Mouse (Mus musculus) forebrain, embryonic 11.5 days (tissue): ENCODE results near the gene Gm20388. TPM values are rescaled to one million over a fixed set of nuclear protein-coding genes. Genes with fewer than 3 reads are reported as not detected.

Experiments used
- ATAC-seq: fragments of 200-750 bp; cut with Nextera tagmentation; replicated peaks from 2 replicates; pipeline ENCODE4 v1.8.0; 2017; ENCODE audit warnings: moderate TSS enrichment; ENCODE audit not compliant: low FRiP score
- DNase-seq: peaks from one replicate; pipeline ENCODE4 v3.0.0-alpha.2; 2017; ENCODE audit warnings: low spot score
- H3K27ac ChIP-seq: fragments of 300-500 bp; sonication (generic); 2 replicates; pipeline ENCODE4 v1.5.1; 2014; ENCODE audit warnings: low read depth, low read length
- H3K27me3 ChIP-seq: fragments of 300-500 bp; sonication (generic); 2 replicates; pipeline ENCODE4 v1.6.1; 2014; ENCODE audit warnings: mild to moderate bottlenecking, low read length, mixed read lengths; ENCODE audit not compliant: control insufficient read depth, insufficient read depth
- H3K36me3 ChIP-seq: fragments of 300-500 bp; sonication (generic); 2 replicates; pipeline ENCODE4 v1.6.1; 2014; ENCODE audit warnings: mild to moderate bottlenecking, low read length, moderate library complexity, mixed read lengths; ENCODE audit not compliant: control insufficient read depth, insufficient read depth
- H3K4me1 ChIP-seq: fragments of 300-500 bp; sonication (generic); replicated peaks from 2 replicates; pipeline ENCODE4 v1.6.1; 2014; ENCODE audit warnings: low read length, mixed read lengths; ENCODE audit not compliant: control insufficient read depth, insufficient read depth
- H3K4me2 ChIP-seq: fragments of 300-500 bp; sonication (generic); 2 replicates; pipeline ENCODE4 v1.6.1; 2014; ENCODE audit warnings: low read depth, mild to moderate bottlenecking, low read length, moderate library complexity, mixed read lengths; ENCODE audit not compliant: severe bottlenecking
- H3K4me3 ChIP-seq: fragments of 300-500 bp; sonication (generic); 2 replicates; pipeline ENCODE4 v1.5.1; 2014; ENCODE audit warnings: low read depth, low read length
- H3K9ac ChIP-seq: fragments of 300-500 bp; sonication (generic); 2 replicates; pipeline ENCODE4 v1.6.1; 2014; ENCODE audit warnings: low read length
- H3K9me3 ChIP-seq: fragments of 300-500 bp; sonication (generic); 2 replicates; pipeline ENCODE4 v1.6.1; 2016; ENCODE audit warnings: low read length, mixed read lengths; ENCODE audit not compliant: control insufficient read depth
- WGBS: fragments of 180-500 bp; shearing (Covaris S2); extraction: QIAGEN DNeasy Blood & Tissue Kit; methylation state at CpG from one replicate; pipeline ENCODE4 v1.1.7; 2014; 5-methylcytosine and 5-hydroxymethylcytosine counted together
- polyA plus RNA-seq: library from polyadenylated mRNA; unstranded; fragments of >200 nt; fragmentation: Nextera tagmentation; extraction: Ambion mirVana; gene quantifications from 2 replicates; pipeline ENCODE4 v1.2.1, GENCODE M21; 2014

Gm20388 gene
- polyA plus RNA-seq, 1 experiment from 2014 or later = not detected

DNA sequence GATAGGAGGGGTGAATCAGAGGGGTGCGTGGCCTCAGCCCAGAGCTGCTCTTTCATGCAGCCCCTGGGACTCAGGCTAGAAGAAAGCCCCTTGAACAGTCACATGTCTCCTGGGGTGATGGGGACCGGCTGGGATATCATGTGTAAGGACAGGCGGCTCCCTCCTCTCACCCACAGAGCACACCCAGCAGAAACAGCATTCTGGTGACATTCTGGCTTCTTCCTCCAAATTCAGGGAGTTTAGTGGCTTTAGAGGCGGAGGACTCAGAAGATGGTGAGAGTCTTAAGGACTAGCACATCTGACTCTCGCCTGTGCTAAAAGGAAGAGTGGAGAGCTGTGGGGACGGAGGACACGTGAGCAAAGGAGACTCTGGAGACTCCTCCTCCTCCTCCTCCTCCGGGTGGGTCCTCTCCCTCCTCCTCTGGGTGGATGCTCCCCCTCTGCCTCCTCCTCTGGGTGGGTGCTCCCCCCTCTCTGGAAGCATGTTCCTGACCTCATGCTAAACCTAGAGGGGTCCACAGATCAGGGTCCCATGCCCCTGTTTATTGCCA is 1265.0 kb downstream of the Gm20388 start:
- 65% methylated on average over 8 of the region's 8 CpGs for WGBS
- peaks cover 3% of the 10 kb centered on the region; the same call in 1 of the 2 replicates for H3K4me1 ChIP-seq

DNA sequence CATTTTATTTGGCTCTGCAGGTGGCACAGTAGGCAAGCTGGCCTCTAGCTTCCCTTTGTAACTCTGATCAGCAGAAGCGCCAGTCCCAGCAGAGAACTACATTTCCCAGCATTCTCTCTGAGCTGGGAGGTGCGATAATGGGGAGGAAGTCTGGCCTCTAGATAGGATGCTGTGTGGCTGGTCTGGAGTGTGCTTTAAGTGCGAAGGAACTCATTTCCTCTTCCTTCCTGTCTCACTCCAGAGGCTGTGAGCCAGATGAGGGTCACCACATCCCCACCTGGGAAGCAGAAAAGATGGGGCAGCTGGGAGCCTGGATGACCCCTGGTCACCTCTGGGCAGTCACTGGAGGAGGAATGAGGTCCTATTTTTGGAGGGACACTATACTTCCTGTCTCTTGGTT is 1265.7 kb downstream of the Gm20388 start:
- no peak overlapping the region for H3K9ac ChIP-seq
- no peaks in the 10 kb centered on the region for H3K27me3 ChIP-seq
- ATAC-seq (peak; percentile 23; the same call in 1 of the 2 replicates), DNase-seq (no peak)
- no peaks in the 10 kb centered on the region for H3K36me3 ChIP-seq
- H3K4me1 ChIP-seq = peaks cover 5% of the 10 kb centered on the region; the same call in 1 of the 2 replicates
- H3K4me3 ChIP-seq = no peak overlapping the region
- 25% methylated on average over 3 of the region's 3 CpGs for WGBS
- H3K27ac ChIP-seq = no peak overlapping the region
- H3K9me3 ChIP-seq = no peaks in the 10 kb centered on the region
- H3K4me2 ChIP-seq = no peak overlapping the region

More for the DNA sequence above, 1265.0 kb downstream of the Gm20388 start:
- Histone ChIP-seq H3K27me3 (no peaks in the 10 kb centered on the region), H3K4me2 (no peak overlapping the region), H3K36me3 (no peaks in the 10 kb centered on the region), H3K4me3 (no peak overlapping the region), H3K27ac (no peak overlapping the region), H3K9ac (no peak overlapping the region), H3K9me3 (no peaks in the 10 kb centered on the region)
- DNase-seq (no peak), ATAC-seq (0 out of 2 replicates have a peak, but pooled peaks have one; percentile 34)

DNA sequence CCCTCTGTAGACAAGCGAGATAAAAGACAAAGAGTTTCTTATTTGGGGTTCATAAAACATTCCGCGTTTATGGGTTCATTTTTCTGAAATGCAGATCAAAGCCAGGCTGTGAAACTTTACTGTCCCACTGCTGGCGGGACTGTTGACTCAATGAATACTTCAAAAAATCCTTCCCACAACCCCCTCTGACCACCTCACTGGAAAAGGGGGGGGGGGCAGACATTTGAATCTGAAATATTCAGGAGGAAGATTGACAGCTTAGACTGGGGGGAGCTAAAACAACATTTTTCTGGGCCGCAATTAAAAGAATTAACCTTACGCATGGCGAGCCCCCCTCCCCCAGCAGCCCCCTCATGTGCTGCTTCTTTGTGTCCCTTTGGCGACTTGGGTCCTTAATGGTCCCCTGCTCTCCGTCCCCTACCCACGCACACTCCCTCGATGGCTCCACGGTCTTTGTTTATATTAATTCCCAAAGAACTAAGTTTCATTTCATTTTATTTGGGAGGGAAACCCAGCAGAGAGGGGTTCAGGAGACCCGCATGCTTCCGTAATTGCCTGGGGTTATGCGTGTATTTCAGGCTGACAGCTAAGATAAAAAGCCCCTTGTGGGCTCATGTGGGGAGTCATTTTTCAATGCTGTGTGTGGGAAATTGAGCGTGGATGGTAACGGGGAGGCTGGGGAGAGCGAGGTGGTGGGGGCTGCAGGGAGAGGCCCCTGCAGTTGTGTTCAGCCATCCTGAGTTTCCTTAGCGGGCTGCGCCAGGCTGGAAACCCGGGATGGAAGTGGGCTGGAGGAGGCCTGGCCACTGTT is 1270.0 kb downstream of the Gm20388 start:
- Histone ChIP-seq H3K4me1 (peaks cover 5% of the 10 kb centered on the region; the same call in 1 of the 2 replicates), H3K36me3 (no peaks in the 10 kb centered on the region), H3K27me3 (no peaks in the 10 kb centered on the region), H3K4me3 (no peak overlapping the region), H3K9me3 (no peaks in the 10 kb centered on the region), H3K9ac (peak overlapping the region; percentile 24), H3K27ac (peak overlapping the region; percentile 31; the same call in 1 of the 2 replicates), H3K4me2 (peak overlapping the region; percentile 24)
- ATAC-seq = peak; percentile 67
- peak; percentile 58 for DNase-seq
- 30% methylated on average over 21 of the region's 21 CpGs for WGBS

DNA sequence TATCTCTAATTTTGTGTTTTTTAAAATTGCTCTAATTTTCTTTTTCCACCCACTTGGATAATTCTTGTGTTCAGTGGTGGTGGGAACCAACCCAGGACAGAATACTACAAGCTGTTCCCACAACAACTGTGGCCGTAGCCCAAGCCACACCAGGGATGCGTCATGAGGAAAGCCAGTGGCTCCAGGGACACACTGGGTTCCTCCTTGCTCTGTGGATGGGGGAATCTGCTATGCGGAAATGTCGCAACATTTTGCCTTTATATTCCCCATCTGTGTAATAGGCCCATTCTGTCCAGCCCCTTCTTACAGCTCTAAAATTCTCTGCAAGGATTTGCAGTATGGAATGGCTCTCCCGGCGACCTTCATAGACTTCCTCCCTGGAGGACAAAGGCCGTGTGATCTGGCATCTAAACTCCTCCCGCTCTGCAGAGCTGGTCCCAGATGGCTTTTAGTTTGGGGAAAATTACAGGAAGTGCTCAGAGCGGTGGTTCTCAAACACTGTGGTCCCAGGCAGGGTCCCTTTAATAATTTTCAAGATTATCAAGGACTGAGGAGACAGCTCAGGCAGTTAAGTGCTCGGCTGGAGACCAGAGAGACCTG is 1270.7 kb downstream of the Gm20388 start:
- DNase-seq = no peak
- H3K27me3 ChIP-seq = no peaks in the 10 kb centered on the region
- H3K4me2 ChIP-seq = no peak overlapping the region; the same call in 1 of the 2 replicates
- no peaks in the 10 kb centered on the region for H3K36me3 ChIP-seq
- H3K9ac ChIP-seq = no peak overlapping the region
- WGBS = 79% methylated on average over 10 of the region's 10 CpGs
- ATAC-seq = peak; percentile 18; the same call in 1 of the 2 replicates
- no peaks in the 10 kb centered on the region for H3K9me3 ChIP-seq
- peaks cover 5% of the 10 kb centered on the region; the same call in 1 of the 2 replicates for H3K4me1 ChIP-seq
- no peak overlapping the region for H3K27ac ChIP-seq
- no peak overlapping the region for H3K4me3 ChIP-seq

DNA sequence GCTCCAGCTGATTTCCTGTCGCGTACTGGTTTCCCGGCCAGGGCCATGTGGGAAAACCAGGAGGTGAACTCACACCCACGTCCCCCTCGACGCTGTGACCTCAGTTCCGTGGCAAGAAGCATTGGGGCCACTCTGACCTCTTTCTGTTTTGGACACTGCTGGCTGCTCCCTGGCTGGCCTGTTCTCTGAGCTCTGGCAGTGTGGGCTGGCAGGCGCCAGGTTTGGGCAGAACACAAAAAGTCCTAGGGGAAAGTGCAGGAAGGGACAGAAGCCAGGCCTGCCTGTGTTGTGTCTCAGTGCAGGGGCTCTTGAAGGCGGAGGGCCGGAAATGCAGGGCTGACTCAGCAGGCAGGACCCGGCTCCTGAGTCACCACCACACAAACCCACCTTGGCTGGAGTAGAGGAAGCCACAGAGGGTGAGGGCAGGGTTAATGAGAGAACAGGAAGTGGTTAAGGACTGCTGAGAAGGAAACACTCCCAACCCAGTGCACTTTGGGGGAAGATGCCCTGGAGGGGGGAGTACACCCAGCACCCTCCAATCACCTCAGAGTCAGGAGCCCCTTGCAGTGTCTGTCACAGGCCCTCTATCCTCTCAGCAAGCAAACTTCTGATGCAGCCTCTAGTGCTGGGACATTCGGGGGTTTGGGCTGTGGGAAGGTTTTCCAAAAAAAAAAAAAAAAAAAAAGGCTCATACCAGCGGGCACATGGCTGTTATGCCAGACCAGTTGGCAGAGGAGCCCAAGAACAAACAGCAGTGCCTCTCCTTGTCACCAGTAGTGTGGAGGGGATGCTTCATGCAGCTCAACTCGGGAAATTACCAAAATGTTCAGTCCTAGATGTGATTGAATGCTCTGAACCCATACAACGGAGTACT is 1277.1 kb downstream of the Gm20388 start:
- no peaks in the 10 kb centered on the region for H3K36me3 ChIP-seq

DNA sequence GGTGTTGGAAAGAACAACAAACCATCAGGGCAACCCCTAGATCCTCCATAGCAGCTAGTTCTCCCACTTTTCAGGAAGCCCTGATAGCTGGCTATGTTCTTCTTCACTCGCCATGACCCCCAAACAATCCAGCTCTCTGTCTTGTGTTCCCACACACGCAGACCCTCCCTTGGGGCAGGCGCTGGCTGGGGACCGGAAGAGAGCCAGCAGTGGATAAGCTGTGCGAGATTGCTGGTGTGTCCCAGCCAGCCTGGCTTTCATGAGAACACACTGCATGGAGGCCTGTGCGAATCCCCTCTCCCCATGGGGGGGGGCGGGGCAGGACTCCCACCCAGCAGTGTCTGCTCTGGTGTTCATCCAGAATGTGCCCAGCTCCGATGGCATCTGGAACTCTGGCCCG is 1278.4 kb downstream of the Gm20388 start:
- Histone ChIP-seq H3K36me3 (no peaks in the 10 kb centered on the region), H3K4me1 (no peaks in the 10 kb centered on the region), H3K9ac (no peak overlapping the region), H3K9me3 (no peaks in the 10 kb centered on the region), H3K4me2 (no peak overlapping the region), H3K4me3 (no peak overlapping the region), H3K27me3 (no peaks in the 10 kb centered on the region), H3K27ac (no peak overlapping the region)
- no peak for DNase-seq
- 81% methylated on average over 9 of the region's 9 CpGs for WGBS
- ATAC-seq = no peak

More for the DNA sequence above, 1277.1 kb downstream of the Gm20388 start:
- ATAC-seq (no peak), DNase-seq (no peak)
- Histone ChIP-seq H3K27ac (no peak overlapping the region), H3K4me3 (no peak overlapping the region), H3K9me3 (no peaks in the 10 kb centered on the region), H3K27me3 (no peaks in the 10 kb centered on the region), H3K4me2 (no peak overlapping the region), H3K9ac (no peak overlapping the region), H3K4me1 (no peaks in the 10 kb centered on the region)
- 85% methylated on average over 15 of the region's 15 CpGs for WGBS

DNA sequence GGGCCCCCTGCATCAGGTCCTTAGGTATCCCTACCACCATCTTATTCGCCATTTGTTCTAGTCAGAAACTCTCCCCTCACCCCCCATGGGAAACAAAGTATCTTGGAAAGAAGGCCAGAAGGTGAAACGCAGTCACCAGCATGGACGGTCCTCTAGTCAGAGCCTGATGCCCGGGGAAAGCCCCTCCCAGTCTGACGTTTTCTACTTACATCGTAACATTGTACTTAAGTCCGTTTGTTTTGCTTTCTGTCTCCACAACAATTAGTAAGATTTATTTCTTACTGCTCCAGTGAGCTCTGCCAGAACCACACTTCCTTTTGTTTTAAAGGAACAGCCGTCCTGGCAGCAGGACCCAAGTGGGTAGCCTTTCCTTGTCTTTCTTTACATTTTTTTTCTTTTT is 1281.8 kb downstream of the Gm20388 start:
- Histone ChIP-seq H3K27me3 (no peaks in the 10 kb centered on the region), H3K4me2 (no peak overlapping the region), H3K4me1 (no peaks in the 10 kb centered on the region), H3K27ac (no peak overlapping the region), H3K9me3 (no peaks in the 10 kb centered on the region), H3K9ac (no peak overlapping the region), H3K36me3 (no peaks in the 10 kb centered on the region), H3K4me3 (no peak overlapping the region)
- DNase-seq = no peak
- WGBS = 77% methylated on average over 8 of the region's 8 CpGs
- no peak for ATAC-seq

DNA sequence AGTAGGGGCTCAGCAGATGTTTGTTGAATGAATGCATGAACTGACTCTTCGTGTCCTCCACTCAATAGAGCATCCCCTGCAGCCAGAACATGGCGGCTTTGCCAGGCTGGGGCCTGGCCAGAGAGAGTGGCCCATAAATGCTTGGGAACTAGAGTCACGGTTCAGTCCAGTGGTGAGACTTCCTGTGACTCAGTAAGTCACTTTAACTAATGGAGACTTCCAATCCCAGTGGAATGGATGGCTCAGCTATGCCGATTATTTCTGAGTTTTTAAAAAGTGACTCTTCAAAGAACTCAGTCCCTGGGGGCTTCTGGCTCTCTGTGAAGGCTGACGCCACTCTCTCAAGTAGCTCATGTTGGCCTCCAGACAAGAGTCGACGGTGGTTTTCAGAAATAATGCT is 1285.3 kb downstream of the Gm20388 start:
- Histone ChIP-seq H3K9ac (no peak overlapping the region), H3K4me2 (no peak overlapping the region), H3K27me3 (no peaks in the 10 kb centered on the region), H3K9me3 (no peaks in the 10 kb centered on the region), H3K4me1 (no peaks in the 10 kb centered on the region), H3K27ac (no peak overlapping the region), H3K36me3 (no peaks in the 10 kb centered on the region), H3K4me3 (no peak overlapping the region)
- 85% methylated on average over 7 of the region's 7 CpGs for WGBS
- no peak for DNase-seq
- no peak for ATAC-seq
